ENCODE assay signal across 8 mouse cellular contexts in the genomic region with DNA sequence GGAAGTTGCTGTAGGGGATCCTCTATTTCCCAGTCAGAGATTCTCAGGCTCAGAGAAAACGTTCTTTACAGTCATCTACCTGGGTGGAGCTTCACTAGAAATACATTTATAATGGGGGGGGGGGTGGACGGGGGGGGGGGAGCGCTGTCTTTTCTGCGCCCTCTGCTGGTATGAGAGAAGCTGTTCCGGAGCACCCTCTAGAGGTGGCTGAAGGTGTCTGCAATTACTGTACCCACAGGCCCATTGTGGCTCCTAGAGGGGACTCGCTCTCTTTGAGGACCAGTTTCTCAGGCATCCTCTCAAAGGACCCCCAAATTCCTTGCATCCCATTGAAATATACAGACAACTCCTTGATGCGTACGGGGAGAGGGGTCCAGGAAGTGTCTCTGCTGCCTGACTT. TPM values are rescaled to one million over a fixed set of nuclear protein-coding genes. Genes with fewer than 3 reads are reported as not detected.
A peak's percentile ranks its signal among the peaks of the same experiment; 100 is the strongest.
DNase-seq lines count a peak whose midpoint lies in the region; ATAC-seq and TF ChIP-seq lines count a peak whose summit lies in the region.

No protein-coding gene starts in this region.

- no peak for ATAC-seq in intestine, postnatal 0 days
- peak; percentile 86 for ATAC-seq in megakaryocyte progenitor cell, adult 5-6 weeks (replicated peaks; ENCODE audit: poor library complexity)

- H3K4me1 ChIP-seq in testis, adult 2 months (ENCODE audit: control insufficient read depth, insufficient read depth, low read length): no peaks in the 10 kb centered on the region; the same call in 1 of the 2 replicates
- no peaks in the 10 kb centered on the region for H3K4me1 ChIP-seq in intestine, postnatal 0 days (replicated peaks; ENCODE audit: control insufficient read depth, insufficient read depth, low read length)

- peak; percentile 61; the same call in 1 of the 2 replicates for TF ChIP-seq CTCF in testis, adult 2 months (IDR thresholded peaks at IDR 0.05; ENCODE audit: control insufficient read depth, insufficient read depth, insufficient replicate concordance, low read depth, low read length)
- TF ChIP-seq CTCF in brain, embryonic 14.5 days (IDR thresholded peaks at IDR 0.05; ENCODE audit: borderline replicate concordance, extremely low read depth, insufficient read depth, insufficient read length): peak; percentile 70
- peak; percentile 82 for TF ChIP-seq CTCF in intestine, postnatal 0 days (IDR thresholded peaks at IDR 0.05; ENCODE audit: low read depth)

- no peaks in the 10 kb centered on the region for H3K36me3 ChIP-seq in testis, adult 2 months (ENCODE audit: control insufficient read depth, insufficient read depth, low read length)
- H3K36me3 ChIP-seq in intestine, postnatal 0 days (ENCODE audit: control insufficient read depth, insufficient read depth): no peaks in the 10 kb centered on the region

- no peaks in the 10 kb centered on the region for H3K9me3 ChIP-seq in intestine, postnatal 0 days (ENCODE audit: control insufficient read depth)

- no peak overlapping the region for H3K27ac ChIP-seq in testis, adult 2 months (ENCODE audit: control insufficient read depth, insufficient read depth, low read depth, low read length)
- H3K27ac ChIP-seq in intestine, postnatal 0 days (ENCODE audit: low read depth, low read length): no peak overlapping the region

- no peak overlapping the region for H3K4me3 ChIP-seq in testis, adult 2 months (ENCODE audit: control insufficient read depth, low read depth, low read length)
- H3K4me3 ChIP-seq in intestine, postnatal 0 days (ENCODE audit: low read depth, low read length): no peak overlapping the region

- no peaks in the 10 kb centered on the region for H3K27me3 ChIP-seq in testis, adult 2 months (ENCODE audit: control insufficient read depth, insufficient read depth, low read length)
- no peaks in the 10 kb centered on the region for H3K27me3 ChIP-seq in intestine, postnatal 0 days (replicated peaks; ENCODE audit: control insufficient read depth, insufficient read depth, low read length)

- no peak overlapping the region for H3K4me2 ChIP-seq in intestine, postnatal 0 days (replicated peaks; ENCODE audit: low read depth)

- H3K9ac ChIP-seq in intestine, postnatal 0 days (ENCODE audit: low read depth, low read length): no peak overlapping the region

- WGBS in intestine, postnatal 0 days: 27% methylated on average over 8 of the region's 8 CpGs

- TF ChIP-seq POLR2A in testis, adult 2 months (IDR thresholded peaks at IDR 0.05; ENCODE audit: control insufficient read depth, low read depth, low read length): no peak
- no peak for TF ChIP-seq POLR2A in brain, embryonic 14.5 days (IDR thresholded peaks at IDR 0.05; ENCODE audit: borderline replicate concordance, extremely low read depth, insufficient read depth, insufficient read length, poor library complexity, severe bottlenecking)

- peak; percentile 49 for DNase-seq in gastrocnemius, postnatal 10 days
- no peak for DNase-seq in gastrocnemius, postnatal 4 days (ENCODE audit: low spot score in 2 of 2)
- no peak for DNase-seq in testis, postnatal 14 days (ENCODE audit: low spot score)
- no peak for DNase-seq in brain, embryonic 14.5 days (ENCODE audit: low read depth)
- DNase-seq in yolk sac, embryonic 10.5 days (ENCODE audit: low spot score): no peak

RNA-seq across cellular contexts. Expression of gene Myh3, which starts 23.6 kb away (rescaled TPM):
- total RNA-seq in gastrocnemius, postnatal 10 days (2021): 100 to 1,000 TPM in 1 of 2 experiments, 10 to 100 TPM in 1; 79.0 to 104 TPM
- total RNA-seq in gastrocnemius, postnatal 4 days (2021): 100 to 1,000 TPM; 510 to 548 TPM
- 0.09 and 0.12 TPM in 2 replicates for polyA plus RNA-seq in testis, adult 2 months (2012; rRNA removed)
- polyA plus RNA-seq in brain, embryonic 14.5 days (2012; rRNA removed): 1.2 and 1.4 TPM in 2 replicates
- polyA plus RNA-seq in intestine, postnatal 0 days (2015; fragmentation: Nextera tagmentation; extraction: Ambion mirVana): 0.10 and 0.14 TPM in 2 replicates
- not detected in 2 replicates for total RNA-seq in megakaryocyte progenitor cell, adult 5-6 weeks (2015)
- not detected in 2 replicates for total RNA-seq in megakaryocyte progenitor cell, adult 5-6 weeks (2017)

RNA-seq across cellular contexts. Expression of gene Sco1, which starts 49.2 kb away (rescaled TPM):
- total RNA-seq in gastrocnemius, postnatal 10 days (2021): 10 to 100 TPM in 1 of 2 experiments, 1 to 10 TPM in 1; 9.8 to 11.4 TPM
- 10 to 100 TPM; 13.7 to 14.3 TPM for total RNA-seq in gastrocnemius, postnatal 4 days (2021)
- 1.1 and 1.8 TPM in 2 replicates for polyA plus RNA-seq in testis, adult 2 months (2012; rRNA removed)
- polyA plus RNA-seq in brain, embryonic 14.5 days (2012; rRNA removed): 5.6 and 7.5 TPM in 2 replicates
- 13.4 and 14.0 TPM in 2 replicates for polyA plus RNA-seq in intestine, postnatal 0 days (2015; fragmentation: Nextera tagmentation; extraction: Ambion mirVana)
- 16.4 and 17.4 TPM in 2 replicates for total RNA-seq in megakaryocyte progenitor cell, adult 5-6 weeks (2015)
- 32.8 and 47.5 TPM in 2 replicates for total RNA-seq in megakaryocyte progenitor cell, adult 5-6 weeks (2017)

RNA-seq across cellular contexts. Expression of gene Adprm, which starts 49.3 kb away (rescaled TPM):
- 10 to 100 TPM in 1 of 2 experiments, 1 to 10 TPM in 1; 8.0 to 11.9 TPM for total RNA-seq in gastrocnemius, postnatal 10 days (2021)
- 10 to 100 TPM; 14.9 to 15.8 TPM for total RNA-seq in gastrocnemius, postnatal 4 days (2021)
- 5.5 and 7.6 TPM in 2 replicates for polyA plus RNA-seq in testis, adult 2 months (2012; rRNA removed)
- 28.8 and 33.5 TPM in 2 replicates for polyA plus RNA-seq in brain, embryonic 14.5 days (2012; rRNA removed)
- 26.5 and 26.6 TPM in 2 replicates for polyA plus RNA-seq in intestine, postnatal 0 days (2015; fragmentation: Nextera tagmentation; extraction: Ambion mirVana)
- total RNA-seq in megakaryocyte progenitor cell, adult 5-6 weeks (2015): 45.6 and 55.3 TPM in 2 replicates
- 29.0 and 38.4 TPM in 2 replicates for total RNA-seq in megakaryocyte progenitor cell, adult 5-6 weeks (2017)

Comparison
In these comparisons a context has a peak if more than half of its experiments do, and no peak if none do; other contexts are left out.
1. RNA of gene Myh3, which starts 23.6 kb away (total RNA-seq): 510 to 548 TPM in gastrocnemius, postnatal 4 days and 79.0 to 104 TPM in gastrocnemius, postnatal 10 days; not detected in megakaryocyte progenitor cell, adult 5-6 weeks; every median in the first group is over 10 times any median in the second.
2. Peak in every context shown above with its lines, with median percentiles within 50 percentile points of each other: CTCF ChIP-seq.